Mouse (Mus musculus): ENCODE data around the gene Cyb5d1.
"Not testable (repeated sequence)": the region's sequence is repeated elsewhere in the genome, so short reads cannot be mapped to it uniquely, and the experiment has no call there.

The Cyb5d1 gene

DNA sequence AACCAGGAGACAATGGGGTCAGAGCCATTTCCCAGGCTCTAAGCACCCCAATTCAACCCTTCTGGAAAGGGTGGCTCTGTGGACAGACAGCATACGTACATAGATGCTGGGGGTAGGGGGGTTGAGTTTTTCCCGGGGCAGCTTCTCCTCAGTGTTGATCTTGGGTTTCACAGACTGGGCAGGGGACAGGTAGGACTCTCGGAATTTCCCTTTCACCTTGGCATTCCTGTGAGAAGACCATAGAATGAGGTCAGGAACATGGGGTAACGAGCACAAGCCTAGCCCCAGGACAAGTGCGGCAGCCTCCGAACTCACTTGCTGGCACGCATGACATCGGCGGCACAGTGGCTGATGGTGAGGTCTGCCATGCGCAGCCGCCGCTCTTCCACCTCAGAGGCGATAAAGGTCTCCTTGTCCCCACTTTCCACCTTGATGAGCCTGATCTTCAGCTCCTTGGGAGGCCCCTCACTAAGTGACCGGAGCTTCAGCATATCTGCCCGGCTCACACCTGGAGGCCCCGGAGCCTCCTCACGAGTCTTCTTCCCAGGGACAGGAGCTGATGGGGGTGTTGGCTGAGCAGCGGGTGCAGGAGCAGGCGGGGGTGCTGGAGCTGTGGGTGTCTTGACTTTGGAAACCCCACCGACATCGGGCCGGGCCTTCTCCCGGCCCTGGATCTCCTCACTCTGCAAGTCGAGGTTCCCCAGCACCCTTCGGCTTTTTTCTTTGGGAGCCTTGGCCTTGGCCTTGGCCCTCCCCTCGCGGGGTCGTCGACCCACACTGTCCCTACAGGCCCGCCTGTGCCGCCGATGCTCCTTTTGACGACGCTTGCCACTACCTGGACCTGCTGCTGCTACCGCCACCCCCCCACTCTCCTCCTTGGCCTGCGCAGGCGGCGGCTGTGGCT, 8.5 kb upstream of the Cyb5d1 start:
- in situ Hi-C loops (cut with MboI) = loop anchor here (5.0 kb wide), 1 partner anchor 33 kb away; no protein-coding TSS in a partner anchor

DNA sequence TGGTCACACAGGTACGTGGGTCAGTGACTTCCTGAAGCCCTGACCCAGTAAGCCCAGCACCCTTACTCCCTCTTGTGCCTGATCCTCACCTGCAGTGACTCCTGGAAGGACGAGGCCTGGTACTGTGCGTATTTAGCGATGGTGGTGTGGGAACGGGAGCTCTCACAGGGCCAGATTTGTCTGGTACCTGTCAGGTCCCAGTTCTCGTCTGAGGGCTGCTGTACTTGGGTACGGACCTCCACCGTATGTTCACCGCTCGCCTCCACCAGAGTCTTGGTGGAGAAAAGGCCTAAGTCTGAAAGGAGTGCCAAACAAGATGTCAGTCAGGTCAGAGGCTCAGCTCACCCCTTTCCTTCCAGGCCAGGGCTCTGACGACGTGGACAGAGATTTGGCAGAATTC, 6.6 kb upstream of the Cyb5d1 start:
- in situ Hi-C loops (cut with MboI) = loop anchor here (5.0 kb wide), 1 partner anchor 35 kb away; no protein-coding TSS in a partner anchor

GRCm38 (mm10) chr11:69401210-69401637, 5.8 kb upstream of the Cyb5d1 start:
- in situ Hi-C loops (cut with MboI) = loop anchor here (5.0 kb wide), 1 partner anchor 36 kb away; no protein-coding TSS in a partner anchor

DNA sequence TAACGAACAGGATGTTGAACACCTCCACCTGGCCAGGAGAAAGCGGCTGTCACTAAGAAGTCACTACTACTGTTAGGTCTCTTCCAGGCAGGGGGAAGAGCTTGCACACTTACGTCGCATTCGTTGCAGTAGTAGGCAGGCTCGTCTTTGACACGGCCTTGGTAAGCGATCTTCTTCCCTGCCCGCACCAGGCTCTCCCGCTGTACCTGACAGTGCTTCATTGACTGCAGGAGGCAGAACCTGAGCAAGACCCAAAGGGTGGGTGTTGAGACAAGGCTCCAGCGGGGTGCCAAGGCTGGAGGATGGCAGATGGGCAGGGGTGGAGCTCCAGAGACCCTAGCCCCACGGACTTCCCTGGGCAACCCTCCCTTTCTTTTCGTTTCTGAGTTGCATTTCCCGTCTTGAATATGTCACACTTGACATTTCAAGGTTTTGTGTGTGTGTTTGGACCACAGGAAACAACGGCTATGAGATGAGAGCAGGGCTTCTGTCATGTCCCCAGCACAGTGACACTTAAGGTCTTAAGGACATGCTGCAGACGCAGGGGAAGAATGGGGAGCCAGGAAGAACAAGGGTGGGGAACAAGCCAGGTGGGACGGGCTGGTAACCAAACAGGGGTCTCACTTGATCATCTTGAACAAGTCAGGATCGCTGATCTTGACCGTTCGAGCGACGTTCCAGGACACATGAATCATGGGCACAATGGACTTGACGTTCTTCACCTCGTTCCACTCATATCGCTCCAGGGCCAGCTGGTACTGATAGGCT, 4.8 kb upstream of the Cyb5d1 start:
- in situ Hi-C loops (cut with MboI) = loop anchor here (5.0 kb wide), 1 partner anchor 37 kb away; no protein-coding TSS in a partner anchor

GRCm38 (mm10) chr11:69399201-69400082, 4.0 kb upstream of the Cyb5d1 start:
- in situ Hi-C loops (cut with MboI) = loop anchor here (5.0 kb wide), 1 partner anchor 38 kb away; no protein-coding TSS in a partner anchor

GRCm38 (mm10) chr11:69398486-69399200, 3.2 kb upstream of the Cyb5d1 start:
- in situ Hi-C loops (cut with MboI) = no loop called here

DNA sequence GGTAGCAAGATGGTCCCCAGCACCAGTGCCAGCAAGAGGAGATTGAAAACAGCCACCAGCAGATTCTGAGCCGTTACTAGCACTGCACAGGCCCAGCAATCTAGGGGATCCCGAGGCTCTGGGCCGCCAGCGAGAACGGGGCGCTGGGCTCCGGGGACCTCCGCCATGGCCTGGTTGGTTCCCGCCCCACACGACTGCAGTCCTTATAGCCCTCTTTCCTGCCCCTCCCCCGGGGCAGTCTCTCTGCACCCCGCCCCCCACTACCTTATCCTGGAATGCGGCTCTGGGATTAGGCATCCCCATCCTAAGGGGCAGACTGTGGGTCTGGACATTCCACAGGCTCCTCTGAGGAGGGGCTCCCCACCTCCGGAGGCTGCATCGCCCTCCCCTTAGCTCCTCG, 2.6 kb upstream of the Cyb5d1 start, which contains the start of gene Tmem88:
Gene Tmem88, minus strand, starts transcription at position 176 of the 400 bp plus-strand sequence.
- in situ Hi-C loops (cut with MboI) = no loop called here

DNA sequence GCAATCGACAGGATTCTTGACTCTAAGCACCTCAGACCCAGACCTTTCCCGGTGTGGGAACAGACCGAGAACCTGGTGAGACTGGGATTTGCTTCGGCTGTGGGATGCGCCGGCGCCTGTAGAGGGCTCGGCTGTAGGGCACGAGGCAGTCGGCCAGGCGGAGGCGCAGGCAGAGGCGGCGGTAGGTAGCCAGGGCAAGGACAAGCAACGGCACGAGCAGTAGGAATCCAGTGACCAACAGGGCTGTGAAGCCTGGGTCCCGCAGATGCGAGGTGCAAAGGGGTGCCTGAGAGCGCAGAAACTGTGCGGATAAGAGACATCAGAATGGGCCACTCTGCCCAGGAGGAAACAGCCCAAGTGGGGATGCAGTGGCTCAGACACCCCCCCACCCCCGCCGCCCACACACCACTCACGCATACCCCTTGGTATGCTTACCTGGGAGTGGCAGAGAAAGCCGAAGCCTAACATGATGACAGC, 2.2 kb upstream of the Cyb5d1 start:
- in situ Hi-C loops (cut with MboI) = no loop called here

GRCm38 (mm10) chr11:69396772-69397171, 1.3 kb upstream of the Cyb5d1 start:
- in situ Hi-C loops (cut with MboI) = no loop called here

GRCm38 (mm10) chr11:69395634-69396373, 373 bp upstream of the Cyb5d1 start:
- in situ Hi-C loops (cut with MboI) = no loop called here

GRCm38 (mm10) chr11:69394591-69395167, 752 bp downstream of the Cyb5d1 start:
- in situ Hi-C loops (cut with MboI) = not testable (repeated sequence)

- in situ Hi-C loops (cut with MboI) = no loop called here
These were observed 4.9 kb downstream of the Cyb5d1 start for GRCm38 (mm10) chr11:69390400-69391034.

- in situ Hi-C loops (cut with MboI) = no loop called here
These were observed 5.7 kb downstream of the Cyb5d1 start for GRCm38 (mm10) chr11:69389531-69390399.

DNA sequence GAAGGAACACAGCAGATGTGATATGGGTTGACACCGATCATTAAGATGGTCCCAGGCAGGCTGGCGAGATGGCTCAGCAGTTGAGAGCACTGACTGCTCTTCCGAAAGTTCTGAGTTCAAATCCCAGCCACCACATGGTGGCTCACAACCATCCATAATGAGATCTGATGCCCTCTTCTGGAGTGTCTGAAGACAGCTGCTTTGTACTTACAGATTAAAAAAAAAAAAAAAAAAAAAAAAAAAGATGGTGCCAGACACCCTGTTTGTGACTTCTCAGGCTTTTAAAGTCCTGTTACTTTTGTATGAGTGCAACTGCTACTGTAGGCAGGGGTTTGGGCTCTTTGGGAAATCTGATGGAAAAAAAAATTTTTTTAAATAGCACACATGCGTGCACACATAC, 6.8 kb downstream of the Cyb5d1 start:
- in situ Hi-C loops (cut with MboI) = no loop called here

DNA sequence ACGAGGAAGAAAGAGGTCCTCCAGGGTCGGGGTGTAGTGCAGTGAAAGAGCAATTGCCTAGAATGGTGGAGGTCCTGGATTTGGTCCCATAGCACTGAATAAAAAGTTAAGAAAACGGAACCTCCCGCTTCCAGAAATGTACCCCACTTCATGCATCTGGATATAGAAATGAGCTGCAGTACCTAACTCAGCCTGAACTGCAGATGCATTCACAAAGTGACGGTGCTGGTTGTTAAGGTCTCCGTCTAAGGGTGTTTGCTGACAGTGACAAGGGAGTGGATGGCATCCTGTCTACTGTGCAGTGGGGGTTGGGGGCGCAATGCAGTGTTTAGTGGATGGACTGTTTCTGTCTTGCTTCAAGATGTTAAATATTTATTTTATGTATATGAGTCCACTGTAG, 8.7 kb downstream of the Cyb5d1 start:
- in situ Hi-C loops (cut with MboI) = no loop called here

DNA sequence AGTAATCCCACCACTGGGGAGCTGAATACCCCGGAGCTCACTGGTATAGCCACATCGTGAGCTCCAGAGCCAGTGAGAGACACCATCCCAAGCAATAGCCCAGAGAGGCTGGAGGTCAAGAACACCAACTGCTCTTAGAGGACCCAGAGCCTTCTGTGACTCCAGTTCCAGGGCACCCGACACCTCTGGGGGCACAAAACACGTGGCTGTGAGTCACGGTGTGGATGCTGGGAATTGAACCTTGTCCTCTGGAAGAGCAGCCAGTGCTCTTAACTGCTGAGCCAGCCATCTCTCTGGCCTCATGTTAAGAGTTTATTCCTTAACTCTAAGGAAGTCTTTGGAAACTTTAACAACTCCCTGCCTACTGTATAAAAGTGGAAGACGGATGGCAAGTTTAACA, 10.5 kb downstream of the Cyb5d1 start:
- in situ Hi-C loops (cut with MboI) = loop anchor here (5.0 kb wide), 1 partner anchor 118 kb away; no protein-coding TSS in a partner anchor

DNA sequence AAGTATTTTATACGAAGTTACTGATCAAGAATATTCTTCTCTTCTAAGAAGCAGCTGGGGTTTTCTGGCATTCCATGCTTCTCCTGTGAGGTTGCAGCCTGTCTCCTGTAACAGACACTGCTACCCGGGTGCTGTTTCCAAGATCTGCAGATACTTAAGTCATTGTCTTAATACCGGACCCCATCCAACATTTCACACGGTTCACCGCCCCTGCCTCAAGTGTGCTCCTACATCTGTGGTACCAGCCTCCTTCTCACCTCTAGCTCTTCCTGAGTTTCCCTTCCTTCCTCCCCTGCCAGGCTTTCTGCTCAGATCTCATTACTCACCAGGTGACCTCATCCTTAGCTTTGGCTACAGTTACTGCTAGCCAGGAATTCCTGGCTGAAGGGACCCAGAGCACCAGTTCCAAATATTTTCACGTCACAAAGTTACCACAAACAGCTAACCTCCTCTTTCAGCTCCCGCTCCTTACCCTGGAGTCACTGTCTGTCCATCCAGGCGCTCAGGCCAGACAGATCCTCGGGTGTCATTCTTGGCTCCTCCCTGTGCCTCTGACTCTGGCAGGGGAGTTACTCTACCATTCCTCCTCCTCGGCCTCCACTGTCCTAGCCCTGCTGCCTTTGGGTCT, 12.8 kb downstream of the Cyb5d1 start:
- in situ Hi-C loops (cut with MboI) = loop anchor here (5.0 kb wide), 1 partner anchor 115 kb away; no protein-coding TSS in a partner anchor

All from mature B cell (primary cell).